In genomic region chr10:107271321-107272130, GRCm38 (mm10) we compare ENCODE assay signal across 8 mouse cellular contexts. TPM values are rescaled to one million over a fixed set of nuclear protein-coding genes. Genes with fewer than 3 reads are reported as not detected.
DNase-seq lines count a peak whose midpoint lies in the region; ATAC-seq lines count a peak whose summit lies in the region.

Lin7a (plus strand) TSS chr10:107271686.

- H3K4me2 ChIP-seq in forebrain, embryonic 15.5 days (replicated peaks), result peak within 1 kb of the TSS; percentile 83

- 2% methylated on average over 38 of the region's 38 CpGs for WGBS in forebrain, embryonic 15.5 days

- H3K9ac ChIP-seq in forebrain, embryonic 15.5 days (replicated peaks), result peak within 1 kb of the TSS; percentile 72

- H3K36me3 ChIP-seq in forebrain, embryonic 15.5 days, result no peaks in the 10 kb centered on the region

- H3K9me3 ChIP-seq in forebrain, embryonic 15.5 days, result no peaks in the 10 kb centered on the region

- H3K4me3 ChIP-seq in forebrain, embryonic 15.5 days, result peak within 1 kb of the TSS; percentile 80

- ATAC-seq in forebrain, embryonic 15.5 days (replicated peaks), result peak; percentile 79

- H3K27me3 ChIP-seq in forebrain, embryonic 15.5 days, result 0 out of 2 replicates have a peak, but pooled peaks cover 4% of the 10 kb centered on the region

- peak within 1 kb of the TSS; percentile 73 for H3K27ac ChIP-seq in forebrain, embryonic 15.5 days (replicated peaks)

- DNase-seq in embryo, embryonic 10 days (ENCODE audit: low spot score), result peak; percentile 67
- no peak for DNase-seq in embryo, embryonic 9.5 days (ENCODE audit: extremely low spot score)
- DNase-seq in adrenal gland, postnatal 10 days, result peak; percentile 13
- peak; percentile 25 for DNase-seq in kidney, adult 9 months
- DNase-seq in liver (peak; percentile 9), adipocyte (ENCODE audit: low spot score) (no peak)
- DNase-seq in retina, postnatal 7 days (ENCODE audit: low read depth, low spot score), result peak; percentile 16

- H3K4me1 ChIP-seq in forebrain, embryonic 15.5 days, result peaks cover 13% of the 10 kb centered on the region; the same call in 1 of the 2 replicates

RNA-seq across cellular contexts. Expression of gene Lin7a, which starts in this region (rescaled TPM):
- total RNA-seq in adrenal gland, postnatal 10 days (2021), result 1 to 10 TPM; 1.6 to 2.3 TPM
- 12.7 and 16.8 TPM in 2 replicates for polyA plus RNA-seq in forebrain, embryonic 15.5 days (2015; fragmentation: Nextera tagmentation; extraction: Ambion mirVana)

Comparison
In these comparisons a context has a peak if more than half of its experiments do, and no peak if none do; other contexts are left out.
1. DNase-seq: peak in embryo, embryonic 10 days (single experiment), adrenal gland, postnatal 10 days (single experiment), kidney, adult 9 months (single experiment), liver (single experiment) and retina, postnatal 7 days (single experiment); none in embryo, embryonic 9.5 days (single experiment) and adipocyte (single experiment).